Mouse (Mus musculus) testis, adult 2 months (tissue): ENCODE measurements at regions not wholly inside any gene's neighbourhood (a gene's known extent, or its start where the extent isn't known, plus 50 kb on each side); places are given as distances from the start of the nearest gene placed in this dataset.

ENCODE experiments used
- H3K27ac ChIP-seq: fragments of 200-500 bp; 2 replicates; pipeline ENCODE4 v1.5.1; 2012; ENCODE audit warnings: low read depth, low read length; ENCODE audit not compliant: control insufficient read depth, insufficient read depth
- H3K27me3 ChIP-seq: fragments of 200-500 bp; 2 replicates; pipeline ENCODE4 v1.6.1; 2012; ENCODE audit warnings: mild to moderate bottlenecking, low read length, moderate library complexity; ENCODE audit not compliant: control insufficient read depth, insufficient read depth
- H3K36me3 ChIP-seq: fragments of 200-500 bp; 2 replicates; pipeline ENCODE4 v1.6.1; 2012; ENCODE audit warnings: mild to moderate bottlenecking, low read length; ENCODE audit not compliant: control insufficient read depth, insufficient read depth
- H3K4me1 ChIP-seq: fragments of 200-500 bp; 2 replicates; pipeline ENCODE4 v1.6.1; 2012; ENCODE audit warnings: low read length; ENCODE audit not compliant: control insufficient read depth, insufficient read depth
- H3K4me3 ChIP-seq: fragments of 200-500 bp; 2 replicates; pipeline ENCODE4 v1.5.1; 2012; ENCODE audit warnings: low read depth, mild to moderate bottlenecking, low read length, moderate library complexity, mixed read lengths; ENCODE audit not compliant: control insufficient read depth
- CTCF ChIP-seq: fragments of 200-500 bp; IDR thresholded peaks from 2 replicates; pipeline ENCODE4 v1.5.1; 2012; ENCODE audit warnings: low read depth, mild to moderate bottlenecking, inconsistent platforms, low read length, moderate library complexity; ENCODE audit not compliant: control insufficient read depth, insufficient read depth, insufficient replicate concordance
- POLR2A ChIP-seq: fragments of 200-500 bp; IDR thresholded peaks from 2 replicates; pipeline ENCODE4 v1.6.1; 2012; ENCODE audit warnings: low read depth, mild to moderate bottlenecking, inconsistent platforms, low read length, moderate library complexity; ENCODE audit not compliant: control insufficient read depth

- TF ChIP-seq CTCF (peak; percentile 14; the same call in 1 of the 2 replicates), POLR2A (no peak)
- no peaks in the 10 kb centered on the region for H3K36me3 ChIP-seq
- H3K27ac ChIP-seq, result no peak overlapping the region
- no peaks in the 10 kb centered on the region for H3K27me3 ChIP-seq
- H3K4me3 ChIP-seq, result no peak overlapping the region
- H3K4me1 ChIP-seq, result no peaks in the 10 kb centered on the region
Measured at GRCm38 (mm10) chr11:112209414-112209813, 572.6 kb upstream of the Sox9 start.

DNA sequence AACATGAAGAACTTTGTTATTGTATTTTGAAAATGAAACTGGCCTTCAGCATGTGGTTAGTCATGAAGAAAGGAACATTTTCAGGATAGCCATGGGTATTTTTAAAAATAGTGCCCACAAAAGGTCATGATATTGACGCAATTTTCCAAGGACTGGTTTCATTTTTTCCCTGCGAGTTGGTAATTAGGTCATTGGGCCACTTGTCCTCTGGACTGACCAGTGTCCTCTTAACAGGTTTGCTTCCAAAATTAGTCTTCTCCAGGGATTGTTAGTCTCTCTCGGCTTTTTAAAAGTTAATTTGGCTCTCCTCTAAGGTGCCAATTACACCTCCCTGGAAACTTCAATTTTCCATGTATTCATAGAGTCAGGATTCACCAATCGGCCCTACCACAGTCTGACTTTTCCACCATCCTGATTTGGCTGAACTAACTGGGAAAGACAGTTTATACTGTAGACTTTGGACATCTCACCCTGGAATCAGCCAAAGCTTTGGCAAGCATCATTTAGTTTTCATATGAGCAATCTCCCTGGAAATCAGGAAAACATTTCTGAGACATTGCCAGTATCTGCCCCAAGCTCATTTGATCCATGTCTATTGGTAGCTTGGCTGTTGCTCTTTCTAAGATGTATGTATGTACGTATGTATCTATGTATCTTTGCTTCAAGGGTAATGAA is 562.8 kb upstream of the Sox9 start:
- TF ChIP-seq CTCF (no peak), POLR2A (no peak)
- H3K27me3 ChIP-seq, result no peaks in the 10 kb centered on the region
- H3K27ac ChIP-seq, result no peak overlapping the region

DNA sequence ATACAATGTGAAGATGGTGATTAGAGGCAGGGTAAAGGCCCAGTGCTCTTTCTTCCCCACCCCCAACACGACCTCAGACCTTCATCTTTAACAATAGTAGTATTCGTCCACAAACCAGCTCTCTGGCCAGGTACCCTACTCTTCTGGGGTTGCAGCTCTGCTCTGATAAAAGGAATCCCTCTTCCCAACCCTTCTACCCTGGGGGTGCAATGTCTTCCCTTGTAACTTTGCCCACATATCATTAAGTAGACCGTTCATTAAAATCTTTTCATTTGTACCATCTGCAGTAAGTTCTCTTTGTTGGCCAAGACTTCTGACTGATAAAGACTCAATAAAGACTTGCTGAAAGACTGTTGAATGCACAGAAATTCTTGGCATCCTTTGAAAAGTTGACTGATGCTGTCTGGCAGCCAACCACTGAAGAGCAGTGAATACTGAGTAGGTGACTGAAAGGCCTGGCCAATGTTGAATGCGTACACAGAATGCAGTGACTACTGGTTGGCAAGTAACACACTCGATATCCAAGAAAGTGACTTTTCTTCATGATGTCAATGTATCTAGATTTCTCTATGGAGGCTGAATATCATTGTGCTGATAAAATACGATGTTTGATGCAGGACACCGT is 547.4 kb upstream of the Sox9 start:
- H3K4me1 ChIP-seq, result no peaks in the 10 kb centered on the region
- H3K27ac ChIP-seq, result no peak overlapping the region
- TF ChIP-seq CTCF (no peak), POLR2A (no peak)
- H3K36me3 ChIP-seq, result no peaks in the 10 kb centered on the region
- no peaks in the 10 kb centered on the region for H3K27me3 ChIP-seq
- no peak overlapping the region for H3K4me3 ChIP-seq

More for the DNA sequence above, 562.8 kb upstream of the Sox9 start:
- Histone ChIP-seq H3K4me3 (no peak overlapping the region), H3K4me1 (no peaks in the 10 kb centered on the region), H3K36me3 (no peaks in the 10 kb centered on the region)

GRCm38 (mm10) chr11:112238960-112239884 is 542.8 kb upstream of the Sox9 start:
- H3K4me3 ChIP-seq, result no peak overlapping the region
- H3K27me3 ChIP-seq, result no peaks in the 10 kb centered on the region
- H3K27ac ChIP-seq, result no peak overlapping the region

GRCm38 (mm10) chr11:112252548-112252947 is 529.5 kb upstream of the Sox9 start:
- Histone ChIP-seq H3K27ac (no peak overlapping the region), H3K4me1 (no peaks in the 10 kb centered on the region), H3K4me3 (no peak overlapping the region), H3K36me3 (no peaks in the 10 kb centered on the region), H3K27me3 (no peaks in the 10 kb centered on the region)
- TF ChIP-seq POLR2A, result no peak
- TF ChIP-seq CTCF, result no peak

More at GRCm38 (mm10) chr11:112238960-112239884, 542.8 kb upstream of the Sox9 start:
- Histone ChIP-seq H3K36me3 (no peaks in the 10 kb centered on the region), H3K4me1 (no peaks in the 10 kb centered on the region)
- no peak for TF ChIP-seq POLR2A
- no peak for TF ChIP-seq CTCF

GRCm38 (mm10) chr11:112253061-112253460 is 529.0 kb upstream of the Sox9 start:
- TF ChIP-seq CTCF, result no peak
- TF ChIP-seq POLR2A, result no peak
- H3K27me3 ChIP-seq, result no peaks in the 10 kb centered on the region
- no peak overlapping the region for H3K4me3 ChIP-seq
- no peaks in the 10 kb centered on the region for H3K4me1 ChIP-seq
- no peaks in the 10 kb centered on the region for H3K36me3 ChIP-seq
- H3K27ac ChIP-seq, result no peak overlapping the region

- Histone ChIP-seq H3K27ac (no peak overlapping the region), H3K27me3 (no peaks in the 10 kb centered on the region), H3K4me3 (no peak overlapping the region), H3K36me3 (no peaks in the 10 kb centered on the region), H3K4me1 (no peaks in the 10 kb centered on the region)
- no peak for TF ChIP-seq POLR2A
- no peak for TF ChIP-seq CTCF
Measured at GRCm38 (mm10) chr11:112256326-112256725, 525.7 kb upstream of the Sox9 start.
